Mouse (Mus musculus) Patski (cell line): ENCODE results near the gene Rftn2. TPM values are rescaled to one million over a fixed set of nuclear protein-coding genes. Genes with fewer than 3 reads are reported as not detected.

Source experiments
- ATAC-seq: fragments of 100-300 bp; one replicate; pipeline ENCODE4 v1.8.0; 2021
- CTCF ChIA-PET: fragments of 350-600 bp; sonication (Branson Sonifier 250); formaldehyde crosslinking; loops from one replicate; lab custom pipeline; 2022; ENCODE audit warnings: inconsistent platforms; lab: Charles Lee
- POLR2A ChIA-PET: fragments of 350-600 bp; sonication (Branson Sonifier 250); formaldehyde crosslinking; loops from one replicate; lab custom pipeline; 2022; ENCODE audit warnings: antibody characterized with exemption, inconsistent platforms; lab: Charles Lee
- DNase-seq: peaks from one replicate; pipeline ENCODE4 v3.0.0-alpha.2; 2011; ENCODE audit warnings: low read depth, low spot score
- H3K27me3 ChIP-seq: fragments of 371-371 bp; one replicate; pipeline ENCODE4 v1.5.1; 2021
- CTCF ChIP-seq: fragments of 100-300 bp; IDR thresholded peaks from one replicate; pipeline ENCODE4 v1.5.1; 2021
- in situ Hi-C: fragments of 300-500 bp; cut with MboI; formaldehyde crosslinking; loops from 3 replicates; pipeline ENCODE4 v1.11.1; 2018; ENCODE audit warnings: low pct_unique_long_range_greater_than_20kb, mixed read lengths
- polyA plus RNA-seq: library from polyadenylated mRNA; unstranded; gene quantifications from one replicate; pipeline ENCODE4 v1.2.3, GENCODE M21; 2021

Rftn2 gene
- polyA plus RNA-seq, 1 experiment from 2014 or later = 3.8 TPM

DNA sequence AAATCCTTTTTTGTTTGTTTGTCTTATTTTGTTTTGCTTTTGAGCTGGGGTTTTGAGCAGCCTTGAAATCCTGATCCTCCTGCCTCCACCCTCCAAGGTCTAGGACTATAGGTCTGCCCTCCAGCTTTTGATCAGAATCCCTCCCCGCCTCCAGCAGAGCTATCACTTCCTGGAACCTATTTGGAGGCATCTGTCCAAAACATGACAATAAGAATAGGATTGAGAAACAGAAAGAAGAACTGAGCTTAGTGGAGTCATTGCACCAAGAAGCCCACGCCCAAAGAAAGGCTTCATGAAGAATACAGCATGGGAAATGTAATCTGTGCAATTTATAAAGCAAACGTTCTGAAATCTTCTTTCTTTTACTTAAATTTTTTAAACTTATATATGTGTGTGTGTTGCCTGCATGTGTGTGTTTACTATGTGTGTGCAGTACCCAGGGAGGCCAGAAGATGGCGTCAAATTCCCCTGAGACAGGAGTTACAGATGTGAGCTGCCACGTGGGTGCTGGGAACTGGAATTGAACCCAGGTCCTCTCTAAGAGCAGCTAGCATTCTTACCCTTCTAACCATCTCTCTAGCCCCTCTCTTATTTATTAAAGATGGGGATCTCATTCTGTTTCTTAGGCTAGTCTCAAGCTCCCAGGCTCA, 46.5 kb downstream of the Rftn2 start:
- TF ChIP-seq CTCF = peak; percentile 52
- H3K27me3 ChIP-seq = no peaks in the 10 kb centered on the region
- in situ Hi-C loops = no loop called here
- ChIA-PET CTCF (interaction anchor here (1.1 to 1.4 kb wide), 3 partner anchors 16 to 202 kb away, joined by 3 to 4 read pairs (median 3); no protein-coding TSS in a partner anchor), POLR2A (no interaction called here)
- ATAC-seq = no peak
- DNase-seq = no peak

DNA sequence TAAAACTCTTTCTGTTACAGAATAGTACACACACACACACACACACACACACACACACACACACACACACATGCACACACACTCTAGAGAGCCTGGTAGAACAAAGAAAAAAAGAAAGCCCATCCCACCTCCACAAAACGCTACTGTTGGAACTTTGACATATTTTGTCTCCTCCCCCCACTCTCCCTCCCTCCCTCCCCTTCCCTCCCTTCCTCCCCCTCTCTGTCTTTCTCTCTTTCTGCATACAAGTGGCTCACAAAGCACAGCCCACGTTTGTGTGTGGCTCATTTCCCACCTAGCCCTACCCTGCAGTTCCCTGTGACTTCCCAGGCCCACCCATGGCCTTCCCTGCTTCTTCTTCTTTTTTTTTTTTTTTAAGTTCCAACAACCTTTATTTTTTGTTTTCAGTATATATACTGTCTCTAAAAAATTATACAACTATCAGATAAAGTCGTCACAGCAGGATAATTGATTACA, 52.0 kb downstream of the Rftn2 start:
- DNase-seq (no peak), ATAC-seq (no peak)
- in situ Hi-C loops = no loop called here
- H3K27me3 ChIP-seq = no peaks in the 10 kb centered on the region
- POLR2A ChIA-PET = no interaction called here
- CTCF ChIA-PET = no interaction called here
- no peak for TF ChIP-seq CTCF

DNA sequence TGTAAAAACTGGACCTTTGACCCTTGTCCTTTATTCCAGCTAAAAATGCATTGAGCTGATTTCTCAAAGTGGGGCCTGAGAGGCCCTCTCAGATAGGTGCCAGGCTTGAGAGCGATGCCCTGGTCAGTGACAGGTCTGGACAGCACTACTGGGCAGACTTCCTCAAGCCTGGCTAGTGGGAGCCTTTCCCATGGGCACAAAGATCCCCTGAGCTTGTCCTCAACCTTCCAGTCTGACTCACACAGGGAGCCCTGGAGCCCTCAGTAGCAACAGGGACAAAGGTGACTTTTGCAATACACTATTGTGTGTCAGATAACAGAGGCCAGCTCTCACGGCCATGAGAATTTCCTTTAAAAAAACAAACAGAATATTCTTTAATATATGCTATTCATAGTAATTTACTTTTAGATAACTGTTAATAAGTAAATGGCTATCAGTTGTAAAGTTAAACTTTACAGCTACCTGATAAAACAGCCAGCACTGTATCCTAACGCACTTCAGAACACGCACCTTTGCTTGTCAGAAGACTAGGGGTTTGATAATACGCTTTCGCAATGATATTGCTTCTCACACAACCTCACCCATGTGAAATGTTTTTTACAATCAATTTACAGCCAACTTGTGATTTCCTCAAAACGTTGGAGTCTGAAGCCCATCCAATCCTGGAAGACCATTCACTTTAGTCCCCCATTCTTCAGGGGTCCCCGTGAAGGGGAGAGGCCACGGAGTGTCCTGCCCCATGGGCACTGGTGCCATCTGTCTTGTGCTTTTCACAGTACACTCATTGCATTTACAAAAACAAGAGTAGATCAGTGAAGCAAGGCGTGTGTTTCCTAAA, 52.6 kb downstream of the Rftn2 start:
- ATAC-seq (no peak), DNase-seq (no peak)
- ChIA-PET POLR2A (no interaction called here), CTCF (no interaction called here)
- in situ Hi-C loops = no loop called here
- H3K27me3 ChIP-seq = no peaks in the 10 kb centered on the region
- no peak for TF ChIP-seq CTCF

DNA sequence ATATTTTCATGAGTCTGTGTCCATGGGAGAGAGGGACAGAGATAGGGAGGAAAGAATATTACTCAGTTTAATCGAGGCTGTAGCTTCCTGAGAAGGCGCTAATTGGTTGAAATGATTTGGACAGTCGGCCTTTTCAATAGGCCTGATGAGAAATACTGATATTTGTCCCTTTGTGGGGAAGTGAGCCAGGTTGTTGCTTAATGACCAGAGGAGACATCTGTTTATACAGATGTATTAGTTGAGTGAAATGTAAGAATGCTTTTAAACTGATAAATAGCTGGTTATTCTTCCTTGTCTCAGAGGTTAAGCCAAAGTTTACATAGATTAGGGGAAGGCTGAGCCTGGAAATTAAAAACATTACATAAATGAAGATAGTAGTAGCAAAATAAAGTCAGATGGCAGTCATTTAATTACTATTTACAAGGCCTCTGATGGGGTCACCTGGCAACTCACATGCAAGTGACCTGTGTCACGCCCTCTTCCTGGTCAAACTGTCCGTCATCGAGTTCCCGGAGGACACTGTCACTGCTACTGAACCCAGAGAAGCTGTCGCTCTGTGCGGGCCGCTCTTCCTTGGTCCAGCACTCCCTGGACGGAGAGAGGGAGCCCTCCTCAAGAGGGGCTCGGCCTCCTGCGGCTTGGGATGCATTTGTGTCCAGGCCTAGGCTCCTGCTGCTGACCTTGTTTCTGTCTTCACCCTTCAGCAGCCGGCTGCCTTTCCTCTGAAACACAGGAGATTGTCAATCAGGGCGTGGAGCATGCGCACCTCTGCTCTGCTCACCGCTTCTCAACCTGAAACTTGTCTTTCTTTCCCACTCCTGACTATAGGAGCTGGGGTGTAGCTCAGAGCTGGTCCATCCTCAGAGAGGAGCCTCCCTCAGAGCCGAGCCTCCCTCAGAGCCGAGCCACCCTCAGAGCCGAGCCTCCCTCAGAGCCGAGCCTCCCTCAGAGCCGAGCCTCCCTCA, 54.9 kb downstream of the Rftn2 start:
- DNase-seq (no peak), ATAC-seq (no peak)
- no peak for TF ChIP-seq CTCF
- CTCF ChIA-PET = interaction anchor here (0.8 kb wide), 1 partner anchor 24 kb away, joined by 3 read pairs; no protein-coding TSS in a partner anchor
- no peaks in the 10 kb centered on the region for H3K27me3 ChIP-seq
- POLR2A ChIA-PET = no interaction called here
- in situ Hi-C loops = no loop called here

DNA sequence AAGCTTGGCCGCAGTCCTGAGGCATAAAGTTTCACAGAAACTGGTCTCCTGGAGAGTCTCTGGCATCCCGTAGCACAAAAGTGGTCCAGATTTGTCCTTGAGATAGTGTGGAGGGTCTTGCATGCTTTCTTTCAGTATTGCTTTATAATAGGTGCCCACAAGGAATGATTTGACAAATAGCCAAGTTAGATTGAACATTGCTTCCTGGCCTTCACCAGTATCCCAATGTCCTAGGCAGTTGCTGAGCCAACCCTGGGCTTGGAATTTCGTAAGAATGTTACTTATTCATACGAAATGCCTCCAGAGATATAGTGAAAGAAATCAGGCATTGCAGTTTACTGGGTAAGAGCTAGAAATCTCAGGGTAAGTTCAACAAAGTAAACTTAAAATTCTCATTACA, 58.0 kb downstream of the Rftn2 start:
- POLR2A ChIA-PET = no interaction called here

DNA sequence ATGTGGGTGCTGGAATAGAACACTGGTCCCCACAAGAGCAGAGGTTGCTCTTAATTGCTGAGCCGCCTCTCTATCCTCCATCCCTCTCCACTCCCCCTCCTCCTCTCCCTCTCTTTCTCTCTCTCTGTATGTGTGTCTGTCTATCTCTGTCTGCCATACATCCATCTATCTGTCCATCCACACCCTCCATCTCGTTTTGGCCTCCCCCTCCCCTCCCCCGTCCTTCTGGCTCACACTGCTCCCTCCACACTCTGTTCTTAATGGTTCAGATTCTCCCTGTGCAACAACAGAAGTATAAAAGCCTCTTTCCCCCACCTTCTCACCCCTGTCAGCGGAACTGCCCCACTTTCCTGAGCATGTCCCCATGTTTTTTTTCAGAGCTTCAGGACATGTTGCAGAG, 59.0 kb downstream of the Rftn2 start:
- ATAC-seq (no peak), DNase-seq (no peak)
- H3K27me3 ChIP-seq = no peaks in the 10 kb centered on the region
- in situ Hi-C loops = no loop called here
- no peak for TF ChIP-seq CTCF
- ChIA-PET POLR2A (no interaction called here), CTCF (no interaction called here)

More for the DNA sequence above, 58.0 kb downstream of the Rftn2 start:
- no peak for TF ChIP-seq CTCF
- in situ Hi-C loops = no loop called here
- ATAC-seq (no peak), DNase-seq (no peak)
- H3K27me3 ChIP-seq = no peaks in the 10 kb centered on the region
- CTCF ChIA-PET = no interaction called here

DNA sequence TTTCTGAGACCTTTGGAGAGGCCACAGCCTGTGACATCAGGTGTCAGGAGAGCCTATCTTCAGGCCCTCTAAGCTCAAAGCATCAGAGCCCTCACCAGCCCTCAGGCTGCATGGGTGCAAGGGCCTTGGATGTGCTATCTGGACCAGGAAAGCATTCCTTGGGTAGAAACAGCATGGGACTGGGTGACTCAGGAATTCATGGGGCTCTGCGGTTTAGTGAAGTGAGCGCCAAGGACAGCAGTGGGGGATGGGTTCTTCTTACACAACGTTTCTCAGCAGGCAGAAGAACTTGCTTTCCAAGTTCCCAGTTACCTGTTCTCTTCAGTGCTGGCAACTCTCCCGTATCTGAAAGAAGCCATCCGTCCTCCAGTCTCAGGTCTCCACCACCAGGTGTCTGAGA, 62.6 kb downstream of the Rftn2 start:
- no peak for ATAC-seq
- POLR2A ChIA-PET = no interaction called here
- H3K27me3 ChIP-seq = no peaks in the 10 kb centered on the region
- in situ Hi-C loops = no loop called here
- no peak for DNase-seq
- CTCF ChIA-PET = no interaction called here
- no peak for TF ChIP-seq CTCF

DNA sequence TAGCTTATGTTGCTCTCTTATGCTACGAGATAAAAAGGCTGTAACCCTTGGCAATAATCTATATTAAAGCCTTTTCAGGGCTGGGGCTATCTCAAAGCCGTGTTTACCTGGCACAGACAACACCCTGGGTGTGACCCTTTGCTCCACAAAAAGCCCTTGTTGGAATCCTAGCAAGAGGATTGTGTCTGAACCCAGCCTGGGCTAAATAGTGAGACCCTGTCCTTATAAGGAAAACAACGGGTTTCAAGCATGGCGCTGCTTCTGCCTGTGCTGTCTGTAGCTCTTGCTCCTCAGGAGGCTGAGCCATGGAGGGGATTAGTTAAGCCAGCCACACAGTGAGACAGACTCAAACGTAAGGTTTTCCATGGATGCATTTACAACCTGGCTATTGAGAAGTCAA, 63.8 kb downstream of the Rftn2 start:
- ATAC-seq (peak; percentile 32), DNase-seq (peak; percentile 28)
- ChIA-PET POLR2A (no interaction called here), CTCF (no interaction called here)
- TF ChIP-seq CTCF = no peak
- H3K27me3 ChIP-seq = no peaks in the 10 kb centered on the region
- in situ Hi-C loops = no loop called here

DNA sequence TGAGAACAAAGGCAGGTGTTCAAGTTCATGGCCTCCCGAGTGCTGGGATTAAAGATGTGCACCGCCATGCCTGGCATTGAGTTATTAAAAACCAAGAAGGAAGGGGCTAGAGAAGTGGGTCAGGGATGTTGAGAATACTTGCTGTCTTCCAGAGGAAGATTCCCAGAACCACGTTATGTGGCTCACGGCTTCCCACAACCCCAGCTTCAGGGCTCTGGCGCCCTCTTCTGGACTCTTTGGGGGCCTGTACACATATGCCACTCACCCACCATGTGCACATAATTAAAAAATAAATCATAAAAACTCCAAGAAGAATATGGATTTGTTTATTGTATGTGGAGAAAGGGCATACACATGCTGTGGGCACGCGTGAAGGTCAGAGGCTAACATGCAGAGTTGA, 64.7 kb downstream of the Rftn2 start:
- CTCF ChIA-PET = interaction anchor here (0.9 kb wide), 1 partner anchor 10 kb away, joined by 3 read pairs; no protein-coding TSS in a partner anchor

More for the DNA sequence above, 64.7 kb downstream of the Rftn2 start:
- no peaks in the 10 kb centered on the region for H3K27me3 ChIP-seq
- TF ChIP-seq CTCF = peak; percentile 52
- ATAC-seq (no peak), DNase-seq (no peak)
- in situ Hi-C loops = no loop called here
- POLR2A ChIA-PET = no interaction called here
